Mouse (Mus musculus) frontal cortex, postnatal 10 days (tissue): ENCODE results near the gene 1190002N15Rik.
A peak's percentile ranks its signal among the peaks of the same experiment; 100 is the strongest.

Experiments
- DNase-seq, 2 experiments: peaks; one replicate each; pipeline ENCODE4 v3.0.0; 2022; ENCODE audit warnings: low spot score in 2 of 2, mixed read lengths in 1 of 2

1190002N15Rik gene

DNA sequence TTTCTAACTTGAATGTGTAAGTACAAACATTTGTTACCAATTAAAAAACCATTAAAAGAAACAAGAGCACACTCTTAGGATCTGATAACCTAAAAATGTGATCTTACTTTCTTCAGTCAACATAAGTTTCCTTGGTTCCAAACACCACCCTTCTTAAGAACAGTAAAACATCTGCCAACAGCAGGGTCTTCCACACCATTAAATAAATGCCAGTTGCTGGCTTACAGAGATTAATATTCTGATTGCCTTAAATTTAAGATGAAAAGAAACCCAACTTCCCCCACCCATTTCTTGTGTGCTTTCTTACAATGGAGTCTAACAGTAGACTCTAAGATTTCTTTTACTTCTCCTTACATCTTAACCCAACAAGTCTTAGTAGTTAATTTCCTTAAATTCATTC is 7.9 kb downstream of the 1190002N15Rik start:
- DNase-seq: no peak

DNA sequence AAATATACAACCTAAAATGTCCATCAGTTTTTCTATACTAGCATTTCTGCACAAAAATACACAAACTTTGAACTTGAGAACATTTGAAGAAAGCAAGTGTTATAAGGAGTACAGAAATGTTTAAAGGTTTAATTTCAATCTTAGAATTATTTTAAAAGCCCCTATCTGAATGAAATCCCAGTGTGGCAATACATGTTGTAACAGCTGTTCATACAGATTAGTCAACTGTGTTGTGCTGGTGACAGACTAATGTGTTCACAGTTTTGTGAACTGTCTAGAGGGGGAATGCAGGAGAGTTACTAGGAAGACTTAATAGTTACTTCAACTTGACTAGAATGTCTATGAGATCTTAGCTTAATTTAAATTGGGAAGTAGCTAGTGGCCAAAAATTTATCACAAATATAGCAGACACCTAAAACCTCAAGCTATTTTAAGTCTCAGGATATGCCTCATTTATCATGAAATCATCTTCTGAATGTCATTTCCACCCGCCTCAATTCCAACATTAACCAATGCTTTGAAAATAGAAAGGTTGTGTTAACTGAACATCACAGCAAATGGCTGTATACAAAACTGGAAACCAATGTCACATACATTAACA is 8.6 kb downstream of the 1190002N15Rik start:
- no peak for DNase-seq

DNA sequence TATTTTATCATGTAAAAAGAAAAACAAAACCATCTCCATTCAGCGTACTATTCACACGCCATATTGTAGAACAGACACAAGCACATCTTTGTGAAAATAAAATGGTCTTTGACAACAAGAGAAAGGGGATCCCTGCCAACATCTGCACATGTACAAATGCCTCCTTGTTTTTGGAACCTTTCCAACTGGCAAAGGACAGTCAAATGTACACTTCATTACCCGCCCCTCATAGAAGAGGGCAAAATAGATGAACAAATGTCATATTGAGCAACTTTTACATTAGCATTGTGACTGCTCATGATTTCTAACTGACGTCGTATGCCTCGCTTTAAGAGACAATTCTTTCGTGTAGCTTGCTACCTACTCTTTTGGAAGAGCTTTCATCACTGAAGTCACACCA is 11.4 kb downstream of the 1190002N15Rik start:
- DNase-seq: no peak

- DNase-seq: no peak
These were observed 25.6 kb downstream of the 1190002N15Rik start for GRCm38 (mm10) chr9:94512246-94512645.

- no peak for DNase-seq
These were observed 26.7 kb downstream of the 1190002N15Rik start for GRCm38 (mm10) chr9:94511139-94511538.

DNA sequence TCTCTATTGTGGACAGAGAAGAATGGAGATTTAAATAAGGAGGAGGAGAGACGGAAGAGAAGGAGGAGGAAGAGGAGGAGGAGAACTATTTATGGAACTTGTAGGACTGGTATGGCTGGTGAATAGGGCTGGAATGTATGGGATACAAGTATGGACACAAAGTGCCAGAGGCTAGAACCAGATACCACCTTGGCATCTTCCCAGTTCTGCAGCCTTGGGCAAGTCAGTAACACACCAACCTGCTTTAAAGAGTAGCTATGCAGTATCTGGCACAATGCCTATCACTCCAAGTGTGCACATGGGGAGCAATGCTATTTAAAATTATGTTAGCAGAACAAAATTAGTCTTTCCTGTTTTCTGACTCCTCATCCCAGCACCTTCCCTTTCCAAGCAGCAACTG is 30.9 kb downstream of the 1190002N15Rik start:
- no peak for DNase-seq

DNA sequence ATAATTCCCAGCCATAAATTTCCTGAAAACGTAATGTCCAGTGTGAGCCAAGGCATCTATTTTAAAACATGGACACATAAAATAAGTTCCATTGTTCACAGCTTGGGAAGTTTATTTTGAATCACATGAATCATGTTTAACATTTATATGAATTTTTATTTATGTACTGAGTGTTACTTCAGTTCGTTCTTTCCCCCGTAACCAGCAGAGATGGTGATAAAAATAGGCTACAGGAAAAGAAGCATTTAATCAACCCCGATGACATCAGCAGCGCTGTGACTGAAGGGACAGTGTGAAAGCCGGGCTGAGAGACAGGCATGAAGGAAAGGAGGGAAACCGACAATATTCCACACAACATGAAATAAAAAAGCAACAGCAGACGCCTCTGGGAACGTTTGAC is 46.4 kb downstream of the 1190002N15Rik start:
- DNase-seq: no peak

DNA sequence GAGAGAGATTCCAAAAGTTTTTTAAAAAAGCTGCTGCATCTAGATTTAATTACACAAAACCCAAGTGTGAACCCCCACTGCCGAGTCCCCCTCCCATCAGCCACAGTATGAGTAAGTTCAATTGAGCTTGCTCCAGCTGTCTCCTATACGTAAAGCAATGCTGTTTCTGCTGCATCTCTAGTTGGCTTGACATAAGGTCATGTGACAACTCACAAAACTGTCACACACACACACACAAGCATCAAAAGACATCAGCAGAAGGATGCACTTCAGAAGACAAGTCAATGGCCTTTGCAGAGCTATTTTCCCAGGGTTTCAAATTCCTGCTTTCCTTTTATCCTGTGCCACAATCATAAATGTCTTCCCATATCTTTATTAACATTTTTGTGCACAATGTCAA is 49.9 kb downstream of the 1190002N15Rik start:
- no peak for DNase-seq

GRCm38 (mm10) chr9:94483291-94483879 is 54.5 kb downstream of the 1190002N15Rik start:
- no peak for DNase-seq

- DNase-seq: peak; percentile 31 to 36
These were observed 55.5 kb downstream of the 1190002N15Rik start for GRCm38 (mm10) chr9:94482215-94482975.

DNA sequence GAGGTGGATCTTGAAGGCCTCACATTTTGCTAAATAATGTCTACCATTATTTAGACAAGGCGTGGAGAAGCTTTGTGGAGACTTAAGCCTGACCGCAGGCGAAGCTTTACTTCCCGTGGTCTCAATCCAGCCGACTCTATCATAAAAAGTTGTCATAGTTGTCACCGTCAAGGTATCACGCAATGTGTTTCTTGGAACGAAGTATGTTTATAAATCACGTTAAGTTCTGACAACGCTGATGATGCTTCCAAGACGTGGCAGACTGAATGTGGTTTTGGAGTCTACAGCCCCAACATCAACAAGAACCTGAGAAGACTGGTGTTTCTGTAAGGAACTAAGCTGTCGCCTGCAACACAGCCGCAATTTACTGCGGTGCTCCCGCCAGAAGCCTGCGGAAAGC is 56.8 kb downstream of the 1190002N15Rik start:
- DNase-seq: no peak

DNA sequence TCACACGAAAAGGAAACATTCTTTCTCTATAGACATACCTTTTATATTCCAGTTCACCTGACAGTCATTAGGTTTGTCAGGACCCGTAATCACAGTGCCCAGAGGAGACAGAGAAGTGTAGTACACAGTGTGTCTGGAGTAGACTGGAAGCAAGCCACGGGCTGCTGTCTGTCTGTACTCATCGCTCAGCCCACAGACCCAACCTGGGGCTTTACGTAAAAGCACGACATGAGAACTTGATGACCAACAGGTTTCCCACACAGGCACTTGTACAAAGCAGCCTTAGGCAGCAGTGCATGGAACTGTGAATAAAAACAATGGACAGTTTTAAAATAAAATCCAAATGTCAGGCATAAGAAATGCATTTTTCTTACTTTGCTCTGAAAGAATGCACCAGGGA is 58.5 kb downstream of the 1190002N15Rik start:
- no peak for DNase-seq

- no peak for DNase-seq
These were observed 58.9 kb downstream of the 1190002N15Rik start for GRCm38 (mm10) chr9:94478954-94479353.

DNA sequence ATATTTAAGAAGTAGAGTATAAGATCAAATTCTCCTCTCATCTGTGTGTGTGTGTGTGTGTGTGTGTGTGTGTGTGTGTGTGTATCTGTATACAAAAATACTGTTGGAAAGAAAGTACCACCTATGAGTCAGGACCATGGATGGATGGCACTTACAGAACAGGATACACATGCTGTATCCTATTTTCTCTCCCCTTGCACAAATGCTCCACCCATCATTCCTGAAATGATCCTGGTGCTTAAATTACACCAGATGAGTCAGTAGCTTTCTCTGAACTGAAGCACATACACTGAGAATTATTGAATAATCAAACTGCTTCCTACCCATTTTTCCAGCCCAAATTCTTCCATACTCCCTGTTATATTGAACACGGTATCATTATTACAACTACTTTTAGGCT is 61.9 kb downstream of the 1190002N15Rik start:
- DNase-seq: no peak

DNA sequence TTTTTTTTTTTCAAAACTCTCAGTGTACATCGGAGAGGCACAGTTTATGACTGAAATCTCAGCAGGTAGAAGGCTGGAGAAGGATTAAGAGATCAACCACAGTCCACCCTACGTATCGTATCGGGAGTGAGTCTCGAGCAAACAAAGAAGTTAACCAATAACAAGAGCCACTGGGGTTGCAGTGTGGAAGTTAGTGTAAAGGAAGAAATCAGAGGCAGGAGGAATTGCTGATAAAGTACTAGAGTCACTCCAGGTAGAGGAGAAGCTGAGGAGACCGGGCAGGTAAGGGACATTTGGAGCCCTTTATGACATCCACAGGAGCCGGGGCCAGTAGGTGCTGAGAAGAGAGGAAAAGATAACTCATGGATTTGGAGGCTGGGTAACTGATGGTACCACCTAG is 64.0 kb downstream of the 1190002N15Rik start:
- DNase-seq: no peak

DNA sequence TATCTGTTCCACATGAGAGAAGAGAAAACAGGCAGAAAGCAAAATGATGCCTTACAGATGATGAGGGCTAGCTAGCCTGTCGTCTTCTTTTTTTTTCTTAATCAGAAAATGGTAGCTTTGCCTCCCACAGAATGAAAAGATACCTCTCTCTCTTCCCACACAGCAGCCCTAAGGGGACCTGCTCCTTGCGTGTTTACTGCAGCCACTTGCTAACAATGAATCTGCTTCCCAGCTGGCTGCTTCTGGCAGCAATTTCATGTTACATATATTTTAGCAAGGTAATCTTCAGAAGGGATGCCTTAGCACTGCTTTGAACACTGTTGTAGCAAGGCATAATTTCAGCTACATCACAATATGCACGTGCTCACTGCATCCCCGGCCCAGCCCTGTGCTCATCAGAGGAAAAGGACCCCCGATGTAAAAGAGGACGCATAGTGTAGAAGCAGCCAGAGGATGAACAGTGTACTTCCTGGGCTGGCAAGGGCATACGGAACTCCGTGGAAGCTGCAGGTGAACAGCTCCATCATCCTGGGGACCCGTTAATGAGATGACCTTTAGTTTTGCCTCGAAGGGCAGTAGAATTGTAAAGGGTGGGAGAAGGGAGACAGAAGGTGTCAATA is 64.8 kb downstream of the 1190002N15Rik start:
- DNase-seq: no peak

GRCm38 (mm10) chr9:94471485-94471884 is 66.4 kb downstream of the 1190002N15Rik start:
- no peak for DNase-seq
